Mouse (Mus musculus) heart, embryonic 12.5 days (tissue): Measurements from ENCODE around the gene Tspan15. TPM values are rescaled to one million over a fixed set of nuclear protein-coding genes. Genes with fewer than 3 reads are reported as not detected.

Source experiments
- ATAC-seq: fragments of 200-750 bp; cut with Nextera tagmentation; 2 replicates; pipeline ENCODE4 v1.8.0; 2017; ENCODE audit warnings: moderate TSS enrichment, moderate library complexity; ENCODE audit not compliant: insufficient number of reproducible peaks, low FRiP score
- H3K27ac ChIP-seq: fragments of 300-500 bp; sonication (generic); 2 replicates; pipeline ENCODE4 v1.5.1; 2016; ENCODE audit warnings: mild to moderate bottlenecking, moderate library complexity; ENCODE audit not compliant: poor library complexity, severe bottlenecking
- H3K27me3 ChIP-seq: fragments of 300-500 bp; sonication (generic); replicated peaks from 2 replicates; pipeline ENCODE4 v1.6.1; 2016; ENCODE audit warnings: mild to moderate bottlenecking, moderate library complexity
- H3K36me3 ChIP-seq: fragments of 300-500 bp; sonication (generic); 2 replicates; pipeline ENCODE4 v1.6.1; 2016; ENCODE audit warnings: mild to moderate bottlenecking, moderate library complexity
- H3K4me1 ChIP-seq: fragments of 300-500 bp; sonication (generic); replicated peaks from 2 replicates; pipeline ENCODE4 v1.6.1; 2016; ENCODE audit warnings: mild to moderate bottlenecking
- H3K4me2 ChIP-seq: fragments of 300-500 bp; sonication (generic); 2 replicates; pipeline ENCODE4 v1.6.1; 2016; ENCODE audit warnings: mild to moderate bottlenecking, moderate library complexity
- H3K4me3 ChIP-seq: fragments of 300-500 bp; sonication (generic); 2 replicates; pipeline ENCODE4 v1.5.1; 2016; ENCODE audit warnings: mild to moderate bottlenecking
- H3K9ac ChIP-seq: fragments of 300-500 bp; sonication (generic); 2 replicates; pipeline ENCODE4 v1.6.1; 2016; ENCODE audit warnings: mild to moderate bottlenecking, moderate library complexity
- H3K9me3 ChIP-seq: fragments of 300-500 bp; sonication (generic); replicated peaks from 2 replicates; pipeline ENCODE4 v1.6.1; 2016; ENCODE audit warnings: mild to moderate bottlenecking, moderate library complexity
- WGBS: fragments of 180-500 bp; shearing (Covaris S2); methylation state at CpG from one replicate; pipeline ENCODE4 v1.1.7; 2016; 5-methylcytosine and 5-hydroxymethylcytosine counted together
- polyA plus RNA-seq: library from polyadenylated mRNA; unstranded; fragments of >200 nt; fragmentation: Nextera tagmentation; extraction: Ambion mirVana; gene quantifications from 2 replicates; pipeline ENCODE4 v1.2.1, GENCODE M21; 2016

Tspan15 gene
- polyA plus RNA-seq, 1 experiment from 2014 or later = 5.7 TPM

DNA sequence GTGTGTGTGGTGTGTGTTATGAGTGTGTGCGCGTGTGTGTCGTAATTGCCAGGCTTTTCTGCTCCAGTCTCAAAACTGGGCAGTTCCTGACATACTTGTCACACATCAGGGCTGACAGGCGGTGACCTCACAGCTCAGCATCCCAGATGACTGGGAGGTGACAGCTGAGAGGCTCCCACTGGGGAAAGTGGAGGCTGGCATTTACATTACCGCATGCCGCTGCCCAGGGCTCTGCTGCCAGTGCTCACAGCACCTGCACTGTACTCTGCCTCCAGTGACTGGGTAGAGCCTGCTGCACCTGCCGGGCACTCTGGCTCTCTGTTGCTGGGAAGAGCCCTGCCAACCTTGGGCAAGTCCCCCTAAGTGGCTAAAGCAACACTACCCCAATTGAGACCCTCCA is 40.2 kb downstream of the Tspan15 start:
- H3K36me3 ChIP-seq = no peaks in the 10 kb centered on the region
- no peak overlapping the region for H3K4me2 ChIP-seq

DNA sequence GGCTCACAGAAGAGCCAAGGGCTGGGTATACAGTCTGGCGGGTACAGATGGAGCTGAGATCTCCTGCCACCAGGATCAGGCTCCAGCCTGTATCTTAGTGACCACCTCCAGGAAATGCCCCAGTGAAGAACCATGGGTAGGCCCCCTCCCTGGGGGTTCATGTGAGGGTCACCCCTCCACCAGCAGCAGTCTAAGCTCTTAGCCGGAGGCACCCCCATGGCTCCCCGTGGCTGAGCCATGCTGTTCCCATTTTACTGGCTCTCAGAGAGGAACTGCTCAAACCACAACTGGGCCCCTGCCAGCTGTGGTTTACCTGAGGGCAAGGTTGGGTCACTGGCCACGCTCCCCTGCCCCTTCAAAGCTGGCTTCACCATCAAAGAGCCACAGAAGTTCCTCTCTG is 41.1 kb downstream of the Tspan15 start:
- Histone ChIP-seq H3K27me3 (peaks cover 16% of the 10 kb centered on the region; the same call in 1 of the 2 replicates), H3K36me3 (no peaks in the 10 kb centered on the region), H3K9ac (no peak overlapping the region), H3K4me3 (no peak overlapping the region), H3K9me3 (no peaks in the 10 kb centered on the region), H3K4me2 (no peak overlapping the region), H3K4me1 (no peaks in the 10 kb centered on the region), H3K27ac (no peak overlapping the region)
- ATAC-seq = no peak
- WGBS = 74% methylated on average over 4 of the region's 4 CpGs

More for the DNA sequence above, 40.2 kb downstream of the Tspan15 start:
- WGBS = 88% methylated on average over 7 of the region's 7 CpGs
- Histone ChIP-seq H3K9ac (no peak overlapping the region), H3K4me1 (peaks cover 6% of the 10 kb centered on the region), H3K4me3 (no peak overlapping the region), H3K27ac (no peak overlapping the region), H3K9me3 (no peaks in the 10 kb centered on the region), H3K27me3 (peaks cover 16% of the 10 kb centered on the region; the same call in 1 of the 2 replicates)
- ATAC-seq = no peak

DNA sequence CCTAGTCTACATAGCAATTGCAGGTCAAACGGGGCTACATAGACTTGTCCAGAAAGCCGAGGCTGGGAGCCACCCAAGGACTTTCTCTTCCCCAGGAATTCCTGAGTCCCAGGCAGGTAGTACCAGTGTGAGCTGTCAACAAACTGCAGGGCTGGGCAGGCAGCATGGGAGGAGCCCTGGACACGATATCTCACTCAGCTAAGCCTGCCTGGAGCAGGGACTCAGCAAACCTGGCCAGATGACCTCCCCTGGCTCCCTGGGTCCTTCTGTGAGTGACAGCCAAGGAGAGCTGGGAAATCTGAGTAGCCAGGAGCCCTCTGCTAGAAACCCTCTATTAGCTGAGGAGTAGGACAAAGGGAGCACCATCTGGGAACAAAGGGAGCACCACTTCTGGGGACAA is 41.7 kb downstream of the Tspan15 start:
- H3K4me2 ChIP-seq = no peak overlapping the region
- ATAC-seq = no peak
- H3K9me3 ChIP-seq = no peaks in the 10 kb centered on the region
- peaks cover 19% of the 10 kb centered on the region for H3K27me3 ChIP-seq
- WGBS = 46% methylated on average over 3 of the region's 3 CpGs
- no peak overlapping the region for H3K9ac ChIP-seq
- no peak overlapping the region for H3K27ac ChIP-seq
- H3K4me1 ChIP-seq = no peaks in the 10 kb centered on the region
- H3K4me3 ChIP-seq = no peak overlapping the region
- no peaks in the 10 kb centered on the region for H3K36me3 ChIP-seq

DNA sequence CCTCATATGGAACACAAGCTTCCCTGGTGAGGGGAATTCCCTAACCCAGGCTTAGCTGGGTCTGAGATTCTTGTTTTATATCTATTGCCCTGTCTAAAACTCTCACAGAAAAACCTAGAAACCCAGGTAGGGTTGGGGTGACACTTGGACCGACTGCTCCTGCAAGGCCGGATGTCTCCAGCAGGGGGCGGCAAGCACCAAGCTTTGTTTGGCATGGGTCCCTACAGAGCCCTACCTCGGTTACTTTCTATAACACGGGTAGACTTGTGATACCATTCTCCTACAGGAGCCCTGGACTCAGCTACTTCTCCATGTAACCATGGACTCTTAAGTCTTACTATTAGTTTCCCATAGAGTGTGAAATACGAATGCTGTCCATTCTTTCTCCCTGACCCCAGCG is 44.2 kb downstream of the Tspan15 start:
- no peaks in the 10 kb centered on the region for H3K36me3 ChIP-seq
- peaks cover 36% of the 10 kb centered on the region for H3K27me3 ChIP-seq
- no peaks in the 10 kb centered on the region for H3K4me1 ChIP-seq
- no peak overlapping the region for H3K27ac ChIP-seq
- no peak overlapping the region for H3K9ac ChIP-seq
- no peak overlapping the region for H3K4me3 ChIP-seq
- H3K9me3 ChIP-seq = no peaks in the 10 kb centered on the region
- 0 out of 2 replicates have a peak, but pooled peaks have one; percentile 12 for ATAC-seq
- no peak overlapping the region for H3K4me2 ChIP-seq
- 21% methylated on average over 7 of the region's 7 CpGs for WGBS

DNA sequence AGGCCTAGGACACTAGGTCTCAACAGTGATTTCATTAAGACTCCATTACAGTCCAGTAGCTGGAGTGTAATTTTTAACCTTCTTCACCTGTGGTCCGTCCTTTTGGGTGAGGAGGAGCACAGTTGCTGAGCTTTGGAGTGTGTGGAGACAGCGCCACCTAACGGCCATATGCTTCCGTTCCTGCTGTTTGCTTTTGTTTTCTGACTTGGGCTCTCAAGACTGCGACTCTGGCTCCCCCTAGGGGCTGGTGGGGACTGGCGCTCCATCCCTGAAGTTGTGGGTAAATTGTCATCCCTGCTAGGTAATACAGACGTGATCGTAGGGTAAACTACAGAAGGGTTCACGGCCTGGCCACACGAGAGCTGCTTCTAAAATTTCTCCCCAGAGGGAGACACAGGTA is 48.0 kb downstream of the Tspan15 start:
- Histone ChIP-seq H3K4me2 (no peak overlapping the region), H3K36me3 (no peaks in the 10 kb centered on the region), H3K27me3 (peaks cover 38% of the 10 kb centered on the region), H3K9me3 (peaks cover 4% of the 10 kb centered on the region), H3K27ac (no peak overlapping the region), H3K4me3 (no peak overlapping the region), H3K4me1 (no peaks in the 10 kb centered on the region), H3K9ac (no peak overlapping the region)
- 3% methylated on average over 10 of the region's 10 CpGs for WGBS
- ATAC-seq = no peak

DNA sequence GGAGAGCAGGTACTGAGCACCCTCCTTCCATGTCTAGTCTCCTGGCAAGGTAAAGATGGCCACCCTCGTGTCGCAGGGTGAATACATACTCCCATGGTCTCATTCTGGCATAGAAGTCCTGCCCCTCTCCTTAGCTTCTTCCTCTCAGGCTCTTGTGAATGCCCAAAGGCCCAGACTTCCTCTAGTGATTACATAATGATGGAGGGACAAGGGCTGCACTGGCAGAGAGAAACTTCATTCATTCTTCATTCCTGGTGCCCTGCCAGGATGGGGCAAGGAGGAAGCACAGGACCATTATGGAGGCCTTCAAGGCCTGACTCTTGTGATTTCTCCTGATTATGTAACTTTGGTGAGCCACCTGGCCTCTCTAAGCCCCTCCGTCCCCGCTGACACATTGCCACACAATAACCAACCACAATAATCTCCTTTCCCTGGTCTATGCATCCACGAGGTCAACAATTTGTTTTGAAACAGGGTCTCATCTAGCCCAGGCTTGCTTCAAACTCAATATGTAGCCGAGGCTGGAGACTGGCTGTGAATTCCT is 48.5 kb downstream of the Tspan15 start:
- H3K9ac ChIP-seq = no peak overlapping the region
- peaks cover 33% of the 10 kb centered on the region for H3K27me3 ChIP-seq
- no peaks in the 10 kb centered on the region for H3K4me1 ChIP-seq
- peaks cover 6% of the 10 kb centered on the region for H3K9me3 ChIP-seq
- 66% methylated on average over 6 of the region's 6 CpGs for WGBS
- no peaks in the 10 kb centered on the region for H3K36me3 ChIP-seq
- no peak overlapping the region for H3K4me2 ChIP-seq
- no peak overlapping the region for H3K4me3 ChIP-seq
- ATAC-seq = no peak
- H3K27ac ChIP-seq = no peak overlapping the region

DNA sequence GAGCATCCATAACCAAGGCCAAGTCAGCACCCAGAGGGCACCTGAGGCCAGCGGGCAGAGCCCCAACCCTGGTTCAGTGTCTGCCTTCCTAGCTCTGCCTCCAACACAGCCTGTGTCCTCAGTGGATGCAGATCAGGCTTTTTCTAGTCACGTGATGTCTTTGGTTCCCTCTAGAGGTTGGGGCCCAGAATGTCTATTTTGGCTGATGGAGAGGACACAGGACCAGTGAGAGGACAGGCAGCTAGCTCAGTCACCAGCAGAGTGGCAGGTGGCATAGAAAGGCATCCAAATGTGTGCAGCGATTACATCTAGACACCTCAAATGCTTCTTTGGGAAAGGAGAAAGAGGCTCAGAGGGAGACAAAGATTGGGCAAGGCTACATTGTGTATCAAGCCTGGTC is 49.4 kb downstream of the Tspan15 start:
- no peak for ATAC-seq
- Histone ChIP-seq H3K27ac (no peak overlapping the region), H3K4me3 (no peak overlapping the region), H3K9me3 (peaks cover 6% of the 10 kb centered on the region), H3K9ac (no peak overlapping the region), H3K36me3 (no peaks in the 10 kb centered on the region), H3K4me1 (no peaks in the 10 kb centered on the region), H3K27me3 (peaks cover 32% of the 10 kb centered on the region), H3K4me2 (no peak overlapping the region)
- 49% methylated on average over 3 of the region's 3 CpGs for WGBS

DNA sequence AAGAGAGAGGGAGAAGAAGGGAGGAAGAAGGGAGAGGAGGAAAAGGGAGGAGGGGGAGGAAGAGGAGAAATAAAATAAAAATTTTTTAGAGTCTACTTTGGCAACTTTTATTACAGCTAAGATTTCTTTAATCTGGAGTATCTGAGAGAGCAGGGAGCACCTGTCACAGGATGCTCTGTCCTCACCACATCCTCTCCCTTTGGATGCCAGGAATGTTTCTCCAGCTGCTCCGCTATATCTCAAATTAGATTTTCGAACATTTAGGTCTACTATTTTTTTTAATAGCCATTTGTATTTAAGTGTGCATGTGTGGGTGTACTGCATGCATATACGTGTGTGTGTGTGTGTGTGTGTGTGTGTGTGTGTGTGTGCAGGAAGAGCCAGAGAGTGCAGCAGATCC is 51.1 kb downstream of the Tspan15 start:
- Histone ChIP-seq H3K9ac (no peak overlapping the region), H3K36me3 (no peaks in the 10 kb centered on the region), H3K4me3 (no peak overlapping the region), H3K27me3 (peaks cover 26% of the 10 kb centered on the region), H3K9me3 (peaks cover 6% of the 10 kb centered on the region), H3K4me2 (no peak overlapping the region), H3K4me1 (no peaks in the 10 kb centered on the region), H3K27ac (no peak overlapping the region)
- 80% methylated on average over 3 of the region's 3 CpGs for WGBS
- ATAC-seq = no peak

DNA sequence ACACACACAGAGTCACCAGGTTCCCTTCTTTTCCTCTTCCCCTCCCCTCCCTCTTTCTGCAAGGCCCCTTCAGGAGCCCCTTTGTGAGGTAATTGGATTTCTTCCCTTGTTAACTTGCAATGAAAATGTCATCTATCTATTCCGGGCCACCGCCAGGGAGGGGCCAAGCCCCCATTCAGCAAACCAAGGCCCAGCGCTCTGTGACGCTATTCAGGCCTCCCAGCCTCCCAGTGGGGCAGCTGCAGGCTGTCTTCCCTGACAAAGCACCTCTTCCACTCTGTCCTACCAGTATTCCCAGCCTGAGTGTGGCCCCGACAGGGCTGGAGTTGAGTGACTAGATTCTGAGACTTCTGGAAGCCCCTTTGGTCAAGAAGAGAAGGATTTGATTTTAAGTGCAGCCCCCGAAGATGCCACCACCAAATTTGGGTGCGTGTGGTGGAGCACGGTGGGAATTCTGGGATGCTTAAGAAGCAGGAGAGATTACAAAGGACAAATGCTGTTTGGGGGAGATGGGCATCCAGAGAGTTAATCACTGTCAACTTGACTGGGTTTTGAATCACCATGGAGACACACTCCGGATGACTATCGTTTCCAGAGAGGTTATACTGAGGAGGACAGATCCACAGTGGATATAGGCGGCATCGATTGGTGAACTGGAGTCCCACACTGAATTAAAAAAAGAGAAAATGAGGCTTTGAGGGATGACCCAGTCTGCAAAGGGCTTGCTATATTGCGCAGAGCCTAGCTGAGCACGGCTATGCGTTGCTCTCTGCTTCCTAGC is 56.3 kb downstream of the Tspan15 start:
- Histone ChIP-seq H3K4me2 (no peak overlapping the region), H3K27me3 (peaks cover 17% of the 10 kb centered on the region; the same call in 1 of the 2 replicates), H3K4me3 (no peak overlapping the region), H3K36me3 (no peaks in the 10 kb centered on the region), H3K4me1 (no peaks in the 10 kb centered on the region), H3K27ac (no peak overlapping the region), H3K9ac (no peak overlapping the region), H3K9me3 (peaks cover 6% of the 10 kb centered on the region; the same call in 1 of the 2 replicates)
- no peak for ATAC-seq
- WGBS = 53% methylated on average over 15 of the region's 15 CpGs

DNA sequence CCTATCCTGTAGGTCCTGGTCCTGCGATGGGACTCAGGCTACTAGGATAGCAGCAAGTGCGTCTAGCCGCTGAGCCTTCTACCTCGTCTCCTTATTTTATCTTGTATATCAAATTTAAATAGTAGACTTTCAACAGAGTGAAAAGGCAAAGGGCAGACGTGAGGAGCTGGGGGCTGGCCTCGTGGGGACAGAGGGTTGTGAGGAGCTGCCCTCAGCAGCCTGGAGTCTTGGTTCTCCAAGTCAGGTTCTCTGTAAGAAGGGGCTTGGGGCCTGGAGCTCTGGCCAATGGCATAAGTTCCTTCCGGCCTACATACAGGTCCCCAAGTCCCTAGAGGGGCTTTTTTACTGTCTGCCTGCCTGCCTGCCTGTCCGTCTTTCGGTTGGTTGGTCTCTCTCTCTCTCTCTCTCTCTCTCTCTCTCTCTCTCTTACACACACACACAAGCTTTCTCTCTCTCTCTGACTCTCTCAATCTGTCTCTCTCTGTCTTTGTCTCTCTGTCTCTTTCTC is 57.1 kb downstream of the Tspan15 start:
- Histone ChIP-seq H3K4me1 (no peaks in the 10 kb centered on the region), H3K36me3 (no peaks in the 10 kb centered on the region), H3K9ac (no peak overlapping the region), H3K4me2 (no peak overlapping the region), H3K27me3 (peaks cover 17% of the 10 kb centered on the region; the same call in 1 of the 2 replicates), H3K9me3 (peaks cover 6% of the 10 kb centered on the region; the same call in 1 of the 2 replicates), H3K27ac (no peak overlapping the region), H3K4me3 (no peak overlapping the region)
- ATAC-seq = no peak
- 37% methylated on average over 9 of the region's 9 CpGs for WGBS

DNA sequence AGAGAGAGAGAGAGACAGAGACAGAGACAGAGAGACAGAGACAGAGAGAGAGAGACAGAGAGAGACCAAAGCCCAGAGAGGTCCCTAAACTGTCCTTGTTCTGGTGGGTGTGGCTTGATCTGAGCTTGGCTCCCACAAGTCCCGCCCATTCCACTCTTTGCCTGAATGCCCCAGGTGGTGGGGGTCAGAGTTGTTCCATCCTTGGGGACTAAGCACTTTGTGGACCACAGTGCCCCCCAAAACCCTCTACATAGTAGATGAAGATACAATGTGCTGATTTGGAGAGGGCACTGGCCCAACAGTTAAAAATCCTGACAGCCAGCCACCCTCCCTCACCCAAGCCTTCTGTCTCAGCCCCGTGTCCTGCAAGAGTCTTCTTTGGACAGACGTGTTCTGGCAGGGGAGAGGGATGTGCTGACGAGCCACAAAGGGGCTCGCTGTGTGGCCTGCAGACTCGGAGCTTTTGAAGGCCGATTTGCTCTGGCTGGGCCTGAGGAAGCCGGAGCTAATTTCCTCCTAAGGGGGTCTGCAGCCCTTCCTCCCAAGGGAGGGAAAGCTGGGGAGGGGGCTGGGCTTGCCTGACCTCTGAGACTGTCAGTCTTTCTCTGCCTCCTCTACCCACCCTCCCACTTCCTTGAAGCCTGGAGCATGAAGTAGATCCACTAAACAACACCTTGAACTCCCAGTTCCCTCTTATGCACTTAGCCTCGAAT is 58.1 kb downstream of the Tspan15 start:
- no peak overlapping the region for H3K4me3 ChIP-seq
- ATAC-seq = no peak
- H3K36me3 ChIP-seq = no peaks in the 10 kb centered on the region
- H3K27ac ChIP-seq = no peak overlapping the region
- no peak overlapping the region for H3K9ac ChIP-seq
- 0 out of 2 replicates have a peak, but pooled peaks cover 1% of the 10 kb centered on the region for H3K9me3 ChIP-seq
- H3K4me2 ChIP-seq = no peak overlapping the region
- WGBS = 6% methylated on average over 9 of the region's 9 CpGs
- H3K4me1 ChIP-seq = no peaks in the 10 kb centered on the region
- H3K27me3 ChIP-seq = peaks cover 17% of the 10 kb centered on the region; the same call in 1 of the 2 replicates
